Mouse (Mus musculus) liver (tissue): Measurements from ENCODE around the gene Plekhm2.

Source experiments
- DNase-seq: peaks from one replicate; pipeline ENCODE4 v3.0.0-alpha.2; 2020; ENCODE audit warnings: mixed read lengths

The Plekhm2 gene

GRCm38 (mm10) chr4:141628661-141629060, 36.0 kb downstream of the Plekhm2 start:
- DNase-seq: no peak

- DNase-seq: no peak
These were observed 37.2 kb downstream of the Plekhm2 start for GRCm38 (mm10) chr4:141627502-141627901.

DNA sequence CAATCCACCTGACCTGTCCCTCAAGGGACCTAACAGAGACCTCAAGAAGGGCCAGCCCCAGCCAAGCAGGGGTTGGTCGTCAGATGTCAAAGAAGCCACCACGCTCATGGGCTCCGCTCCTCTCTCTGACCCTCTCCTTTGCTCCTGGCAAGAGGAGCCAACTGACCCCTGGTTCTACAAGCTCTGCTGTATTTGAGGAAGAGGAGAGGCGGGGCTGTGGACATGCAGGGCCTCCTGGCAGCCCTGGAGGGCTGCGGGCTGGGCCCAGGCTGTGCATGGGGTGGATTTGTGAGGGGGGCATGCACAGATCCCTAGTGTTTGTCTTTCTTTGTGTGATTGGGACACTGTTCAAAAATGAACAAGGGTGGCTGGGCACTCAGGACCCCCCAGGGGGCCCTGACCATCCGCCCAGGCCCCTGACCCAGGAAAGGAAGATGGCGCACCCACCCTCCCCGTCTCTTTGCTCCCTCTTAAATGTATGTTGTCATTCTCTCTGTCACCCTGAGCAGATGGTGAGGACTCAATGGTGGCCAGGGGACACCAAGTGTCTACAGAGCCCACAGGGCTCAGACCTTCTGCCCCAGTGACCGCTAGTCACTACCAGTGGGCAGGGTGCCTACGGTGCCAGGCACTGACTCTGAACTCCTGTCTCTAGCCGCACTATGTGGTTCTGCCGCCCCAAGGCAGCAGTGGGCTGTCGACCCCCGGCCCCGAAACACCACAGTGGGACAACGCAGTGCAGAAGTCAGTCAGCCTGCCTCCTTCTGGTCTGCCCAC, 38.7 kb downstream of the Plekhm2 start:
- DNase-seq: no peak

DNA sequence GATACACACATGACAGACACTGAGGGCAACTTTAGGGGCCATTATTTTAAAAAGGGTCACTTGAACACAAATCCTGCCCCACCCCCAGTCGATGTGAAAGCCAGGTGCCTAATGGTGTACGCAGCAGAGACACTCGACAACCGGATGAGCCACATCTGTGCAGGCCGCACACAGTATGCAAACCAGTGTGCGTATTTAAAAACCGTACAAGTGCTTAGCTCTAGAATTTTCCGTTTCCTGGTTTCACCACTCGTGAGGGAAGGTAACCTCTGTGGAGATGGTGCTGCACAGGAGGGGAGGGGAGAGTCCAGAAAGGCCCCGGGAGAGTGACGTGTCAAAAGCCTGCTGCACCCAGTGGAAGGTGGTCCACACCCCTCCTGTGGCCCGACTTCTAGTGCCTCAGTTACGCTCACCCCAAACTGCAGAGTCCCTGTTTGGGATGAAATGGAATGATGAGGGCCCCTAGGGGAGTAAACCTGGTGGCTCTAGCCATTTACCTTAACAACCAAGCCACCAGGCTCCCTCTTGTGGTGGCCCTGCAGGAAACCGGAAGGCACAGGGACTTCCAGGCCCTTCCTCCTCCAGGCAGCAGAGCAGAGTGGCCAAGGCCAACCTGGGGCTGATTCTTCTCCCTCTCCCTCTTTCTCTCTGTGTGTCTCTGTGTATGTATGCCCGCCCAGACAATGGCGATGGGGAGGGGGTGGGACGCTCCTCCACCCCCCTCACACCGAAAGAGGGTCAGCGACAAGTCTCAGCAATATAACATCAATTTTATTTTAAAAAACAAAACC, 39.5 kb downstream of the Plekhm2 start:
- DNase-seq: peak; percentile 46

GRCm38 (mm10) chr4:141624134-141624533, 40.6 kb downstream of the Plekhm2 start:
- no peak for DNase-seq

DNA sequence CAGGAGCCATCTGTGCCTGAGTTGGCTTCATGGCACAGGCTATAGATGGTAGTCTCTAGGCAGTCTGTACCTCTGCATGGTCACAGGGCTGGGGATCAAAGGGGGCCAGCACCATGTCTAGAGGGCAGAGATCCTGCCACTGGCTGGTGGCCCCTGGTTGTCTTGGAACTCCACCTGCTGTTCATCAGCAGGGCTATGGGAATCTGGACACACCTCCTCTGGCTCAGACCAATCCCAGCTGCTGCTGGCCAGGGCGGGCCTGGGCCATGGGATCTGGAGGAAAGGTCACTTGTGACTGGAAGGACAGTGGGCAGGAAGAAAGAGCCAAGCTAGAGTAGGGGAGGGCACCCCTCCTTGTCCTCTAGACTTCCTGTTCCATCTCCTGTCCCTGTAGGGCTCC, 41.0 kb downstream of the Plekhm2 start, which contains the start of gene Slc25a34:
Gene Slc25a34, minus strand, starts transcription at position 156 of the 400 bp plus-strand sequence.
- peak; percentile 49 for DNase-seq

GRCm38 (mm10) chr4:141623037-141623436, 41.7 kb downstream of the Plekhm2 start:
- no peak for DNase-seq

- DNase-seq: no peak
These were observed 42.1 kb downstream of the Plekhm2 start for GRCm38 (mm10) chr4:141622580-141622979.

DNA sequence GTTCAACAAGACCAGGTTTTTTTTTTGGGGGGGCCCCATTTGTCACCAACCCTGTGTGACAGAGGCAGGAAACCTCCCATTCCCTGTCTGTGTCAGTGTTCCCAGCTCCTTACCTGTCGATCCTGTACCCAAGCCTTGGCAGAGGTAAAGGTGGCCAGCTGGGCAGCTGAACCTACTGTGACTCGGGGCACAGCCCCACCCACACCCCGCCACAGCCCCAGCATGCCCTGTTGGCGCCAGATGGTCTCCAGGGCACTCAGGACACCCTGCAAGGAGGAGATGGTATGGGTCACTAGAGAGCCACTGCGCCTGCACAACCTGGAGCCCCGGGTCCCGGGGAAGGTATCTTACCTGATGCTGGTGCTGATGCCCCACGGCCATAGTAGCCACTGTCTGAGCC, 42.6 kb downstream of the Plekhm2 start:
- DNase-seq: no peak

GRCm38 (mm10) chr4:141621297-141621696, 43.4 kb downstream of the Plekhm2 start:
- DNase-seq: no peak

- DNase-seq: no peak
These were observed 45.3 kb downstream of the Plekhm2 start for GRCm38 (mm10) chr4:141619299-141619883.

DNA sequence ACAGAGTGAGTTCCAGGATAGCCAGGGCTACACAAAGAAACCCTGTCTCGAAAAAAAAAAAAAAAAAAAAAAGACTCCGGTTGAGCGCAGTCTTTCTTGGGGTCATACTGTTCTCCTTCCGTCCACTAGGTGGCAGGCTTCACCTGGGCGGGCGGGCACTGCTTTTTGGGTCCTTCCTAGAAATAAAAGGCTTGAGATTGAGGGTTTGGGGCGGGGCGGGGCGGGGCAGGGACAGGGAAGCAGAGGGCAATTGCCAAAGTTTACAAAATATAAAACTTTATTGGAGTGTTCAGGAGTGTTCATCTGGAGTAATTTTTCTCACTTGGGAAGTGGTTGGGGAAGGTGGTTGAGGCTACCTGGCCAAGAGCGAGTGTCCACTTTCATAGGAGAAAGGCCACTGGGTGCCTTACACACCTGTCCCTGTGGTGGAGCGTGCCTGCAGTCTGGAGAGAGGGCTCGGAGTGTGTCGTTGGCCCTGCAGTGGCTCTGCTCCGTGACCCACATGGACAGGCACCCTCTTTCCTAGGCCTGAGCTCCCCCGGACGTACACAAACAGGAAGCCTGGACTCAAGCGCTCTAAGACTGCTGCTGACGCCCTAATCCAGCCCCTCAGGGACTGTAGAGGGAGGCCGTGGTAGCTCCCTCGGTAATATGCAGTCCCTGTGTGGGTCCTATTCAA, 46.0 kb downstream of the Plekhm2 start, which contains the start of gene Tmem82:
Gene Tmem82, minus strand, starts transcription at position 69 of the 679 bp plus-strand sequence.
- peak; percentile 67 for DNase-seq

DNA sequence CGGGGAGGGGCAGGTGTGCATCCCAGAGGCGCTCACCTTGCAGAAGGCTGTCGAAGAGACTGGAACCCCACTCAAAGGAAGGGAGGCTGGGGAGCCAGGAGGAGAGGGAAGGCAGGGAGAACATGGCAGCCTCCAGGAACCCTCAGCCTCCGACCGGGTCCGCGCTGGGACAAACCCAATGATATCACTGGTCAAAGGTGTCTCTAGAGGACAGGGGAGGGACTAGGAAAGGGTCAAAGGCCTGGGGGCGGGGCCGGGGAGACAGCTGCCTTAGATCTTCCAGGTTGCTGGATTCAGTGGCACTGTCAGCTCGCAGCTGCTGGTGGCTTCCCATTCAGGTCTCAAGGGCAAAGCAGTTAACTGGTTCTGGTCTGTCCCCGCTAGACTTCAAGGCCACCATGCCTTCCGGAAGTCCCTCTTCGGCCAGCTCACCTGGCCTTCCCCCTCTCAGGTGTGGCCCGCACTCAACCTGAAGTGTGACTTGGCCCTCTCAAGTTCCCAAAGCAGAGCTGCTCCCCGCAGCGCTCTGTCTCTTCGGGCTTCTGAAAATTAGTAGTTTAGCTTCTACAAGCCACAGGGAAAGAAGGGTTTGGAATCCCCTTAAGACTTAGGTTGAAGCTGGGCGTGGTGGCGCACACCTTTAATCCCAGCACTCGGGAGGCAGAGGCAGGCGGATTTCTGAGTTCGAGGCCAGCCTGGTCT, 46.7 kb downstream of the Plekhm2 start:
- peak; percentile 62 for DNase-seq

DNA sequence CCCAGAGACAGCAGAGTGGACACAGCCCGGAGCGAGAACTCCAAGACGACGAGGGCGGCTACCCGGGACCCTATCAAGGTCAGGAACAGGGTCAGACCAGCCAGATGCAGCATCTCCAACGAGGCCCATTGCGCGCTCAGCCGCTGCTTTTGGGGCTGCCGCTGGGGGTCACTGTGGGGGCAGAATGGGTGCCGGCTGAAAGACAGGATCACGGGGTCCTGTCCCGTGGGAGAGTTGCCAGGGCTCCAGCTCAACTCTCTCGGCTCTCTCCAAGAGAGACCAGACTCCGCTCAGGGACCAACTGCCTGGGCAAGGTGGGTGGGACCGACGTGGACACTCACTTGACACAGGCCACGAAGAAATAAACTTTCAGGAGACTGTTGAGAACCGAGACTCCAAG, 47.4 kb downstream of the Plekhm2 start:
- peak; percentile 64 for DNase-seq

DNA sequence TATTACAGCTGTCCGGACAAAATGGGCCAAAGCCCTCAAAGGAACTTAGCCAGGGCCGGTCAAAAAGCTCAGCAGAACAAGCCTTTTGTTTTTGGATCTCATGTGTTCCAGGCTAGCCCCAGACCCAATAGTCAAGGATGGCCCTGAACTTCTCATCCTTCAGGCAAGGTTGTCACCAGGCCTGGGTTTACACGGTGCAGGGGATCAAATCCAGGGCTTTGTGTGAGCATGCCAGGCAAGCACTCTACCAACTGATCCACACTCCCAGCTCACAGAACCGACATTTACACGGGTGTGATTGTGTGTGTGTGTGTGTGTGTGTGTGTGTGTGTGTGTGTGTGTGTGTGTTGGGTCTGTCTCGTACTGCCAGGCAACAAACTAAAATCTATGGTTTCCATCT, 47.9 kb downstream of the Plekhm2 start:
- DNase-seq: no peak

- DNase-seq: no peak
These were observed 49.8 kb downstream of the Plekhm2 start for GRCm38 (mm10) chr4:141614946-141615345.

- DNase-seq: no peak
These were observed 55.2 kb downstream of the Plekhm2 start for GRCm38 (mm10) chr4:141609538-141609937.

DNA sequence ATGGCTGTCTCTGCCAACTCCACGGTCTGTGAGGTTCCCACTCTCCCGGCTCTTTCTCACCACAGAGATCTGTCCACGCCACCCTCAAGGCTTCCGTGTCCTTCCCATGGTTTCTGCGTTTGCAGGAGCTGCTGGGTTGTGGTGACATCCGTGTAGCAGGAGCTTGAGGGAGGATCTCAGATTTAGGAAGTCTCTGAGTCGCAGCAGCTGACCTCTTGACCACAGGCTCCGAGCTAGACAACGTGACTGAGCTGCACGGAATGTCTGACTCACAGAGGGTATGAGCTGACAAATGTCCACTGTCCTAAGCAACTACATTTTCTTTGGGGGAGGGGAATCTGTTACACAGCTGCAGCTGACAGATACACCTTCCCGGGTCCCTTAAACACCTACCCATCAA, 58.8 kb downstream of the Plekhm2 start, which contains the start of gene Fblim1:
Gene Fblim1, minus strand, starts transcription at position 236 of the 400 bp plus-strand sequence.
- no peak for DNase-seq

GRCm38 (mm10) chr4:141605421-141605820, 59.3 kb downstream of the Plekhm2 start:
- no peak for DNase-seq

- DNase-seq: no peak
These were observed 60.2 kb downstream of the Plekhm2 start for GRCm38 (mm10) chr4:141604493-141604892.

DNA sequence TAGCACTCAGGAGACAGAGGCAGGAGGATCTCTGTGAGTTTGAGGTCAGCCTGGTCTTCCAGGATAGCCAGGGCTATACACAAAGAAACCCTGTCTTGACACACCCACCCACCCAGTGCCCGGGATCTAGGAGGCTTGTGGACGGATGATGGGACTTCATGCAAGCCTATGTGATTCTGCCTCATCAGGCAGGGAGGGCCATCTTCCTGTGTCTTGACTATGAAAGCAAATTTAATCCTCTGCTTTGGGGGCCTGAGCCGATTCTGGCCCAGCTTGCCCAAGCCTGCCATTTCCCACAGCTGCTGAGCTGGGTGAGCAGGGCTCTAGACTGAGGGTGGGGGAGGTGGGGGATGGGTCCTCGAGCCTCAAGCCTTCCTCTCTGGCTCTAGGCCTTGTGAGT, 60.8 kb downstream of the Plekhm2 start:
- no peak for DNase-seq
